Mouse (Mus musculus) neutrophil, adult 83 days (primary cell): ENCODE data around the gene Pde3a. TPM values are rescaled to one million over a fixed set of nuclear protein-coding genes. Genes with fewer than 3 reads are reported as not detected.

Source experiments
- total RNA-seq, 2 experiments: library from RNA; stranded (reverse); gene quantifications; one replicate each; pipeline ENCODE4 v1.2.4; 2023

The Pde3a gene
- total RNA-seq, result under 1 TPM; 0.22 to 0.24 TPM

GRCm38 (mm10) chr6:141248691-141249584, at the start of gene Pde3a:
Gene Pde3a (plus strand): TSS chr6:141249269.

GRCm38 (mm10) chr6:141523747-141524640, 274.9 kb downstream of the Pde3a start, which contains the start of gene Slco1c1:
Gene Slco1c1 (plus strand): TSS chr6:141524368.

